Mouse (Mus musculus) adrenal gland, postnatal 25 days (tissue): ENCODE measurements around the gene Gm12248. TPM values are rescaled to one million over a fixed set of nuclear protein-coding genes. Genes with fewer than 3 reads are reported as not detected.

Source experiments
- DNase-seq: peaks from one replicate; pipeline ENCODE4 v3.0.0; 2021; ENCODE audit warnings: mixed read lengths
- long read RNA-seq: library from polyadenylated mRNA; stranded (forward); transcript quantifications from one replicate; pipeline ENCODE4 v2.0.0, GENCODE M21; 2021
- total RNA-seq: library from RNA; stranded (reverse); gene quantifications from 2 replicates; pipeline ENCODE4 v1.2.3, GENCODE M21; 2021

Gene Gm12248
- total RNA-seq: 1.0 and 1.7 TPM in 2 replicates
- long read RNA-seq: 0 reads

DNA sequence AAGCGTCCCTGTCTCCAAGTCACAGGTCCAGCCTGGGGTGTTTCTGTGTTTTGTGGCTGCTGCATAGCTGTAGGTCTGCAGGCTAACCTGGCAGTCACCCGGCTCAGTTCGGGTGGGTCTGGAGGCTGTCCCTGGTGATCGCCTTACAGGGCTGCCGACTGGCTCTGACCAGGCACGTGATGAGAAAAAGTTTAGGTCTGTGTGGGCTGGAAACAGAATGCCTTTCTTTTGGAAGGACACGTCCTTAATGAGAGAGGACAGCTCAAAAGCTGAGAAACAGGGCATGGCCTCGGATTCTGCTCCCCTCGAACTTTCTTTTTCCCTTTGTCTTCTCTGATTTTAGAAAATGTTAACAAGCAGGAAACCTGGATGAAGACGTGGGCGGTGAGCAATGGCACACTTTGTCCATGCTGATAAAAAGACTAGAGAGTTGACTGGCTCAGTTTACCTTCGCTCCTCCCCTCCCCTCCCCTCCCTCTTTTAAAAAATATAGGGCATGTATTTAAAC is at the start of gene Gm12248:
Gene Gm12248 (minus strand): TSS at position 114 of the 508 bp plus-strand sequence.
- DNase-seq: peak; percentile 36

- DNase-seq: no peak
Measured at GRCm38 (mm10) chr11:58139466-58139865, 46.5 kb upstream of the Gm12248 start.

- DNase-seq: no peak
Measured at GRCm38 (mm10) chr11:58138821-58139220, 45.9 kb upstream of the Gm12248 start.

DNA sequence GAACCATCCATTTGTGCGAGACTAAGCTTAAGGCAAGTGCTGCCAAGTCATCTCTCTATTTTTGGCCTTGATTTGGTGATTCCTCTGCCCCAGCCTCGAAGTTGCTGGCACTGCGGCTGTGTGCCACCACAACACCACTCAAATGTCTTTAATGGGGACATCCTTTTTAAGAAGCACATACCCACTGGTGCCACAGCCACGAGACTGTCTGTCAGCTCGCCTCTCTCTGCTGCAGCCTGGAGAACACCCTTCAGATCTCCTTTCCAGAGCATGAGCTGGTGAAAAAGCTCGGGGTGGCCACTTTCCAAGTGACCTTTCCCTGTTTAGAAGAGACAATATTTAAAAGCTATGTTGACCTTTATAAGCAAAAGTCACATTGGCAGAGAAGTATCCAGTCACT is 43.7 kb upstream of the Gm12248 start:
- peak; percentile 41 for DNase-seq

DNA sequence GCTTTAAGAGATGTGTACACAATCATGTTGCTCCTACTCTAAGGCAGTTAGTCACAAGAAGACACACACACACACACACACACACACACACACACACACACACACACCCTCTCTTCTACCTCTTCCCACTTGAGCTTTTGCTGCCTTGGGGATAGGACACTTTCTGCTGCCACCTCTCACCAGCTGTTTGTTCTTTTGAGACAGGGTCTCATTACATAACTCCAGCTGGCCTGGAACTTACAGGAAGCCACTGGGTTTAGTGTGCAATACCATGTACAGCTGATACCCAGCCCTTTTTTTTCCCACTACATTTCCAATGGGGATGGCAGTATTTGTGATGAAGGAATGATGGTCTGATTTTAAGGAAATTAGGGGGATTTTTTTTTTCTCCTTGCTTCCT is 42.4 kb upstream of the Gm12248 start:
- DNase-seq: no peak

GRCm38 (mm10) chr11:58134869-58135268 is 41.9 kb upstream of the Gm12248 start:
- no peak for DNase-seq

GRCm38 (mm10) chr11:58132026-58132425 is 39.1 kb upstream of the Gm12248 start:
- DNase-seq: no peak

DNA sequence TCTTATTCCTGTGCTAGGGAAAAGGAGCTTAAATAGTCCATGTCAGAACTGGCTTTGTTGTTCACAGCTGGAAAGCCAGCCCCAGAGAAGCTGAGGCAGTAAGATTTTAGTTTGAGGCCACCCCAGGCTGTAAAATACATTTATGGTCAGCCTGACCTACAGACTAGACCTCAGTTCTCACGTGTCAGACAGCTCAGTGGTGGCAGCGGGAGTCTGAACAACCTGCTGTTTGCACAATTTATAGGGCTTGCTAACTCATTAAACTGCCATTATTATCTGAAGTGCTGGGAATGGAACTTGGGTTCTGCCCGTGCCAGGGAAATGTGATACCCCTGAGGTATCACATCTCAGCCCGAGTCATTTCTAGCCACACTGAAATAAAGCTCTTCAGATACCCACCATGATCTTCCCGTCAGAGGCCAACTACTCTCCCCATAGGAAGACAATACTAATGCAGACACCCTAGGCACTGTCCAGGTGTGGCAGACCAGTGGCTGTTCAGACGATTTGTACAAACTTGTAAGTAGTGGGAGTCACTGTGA is 36.4 kb upstream of the Gm12248 start:
- no peak for DNase-seq

GRCm38 (mm10) chr11:58127544-58127943 is 34.6 kb upstream of the Gm12248 start:
- DNase-seq: no peak

GRCm38 (mm10) chr11:58126397-58127160 is 33.6 kb upstream of the Gm12248 start:
- peak; percentile 79 for DNase-seq

GRCm38 (mm10) chr11:58125021-58125420 is 32.1 kb upstream of the Gm12248 start:
- peak; percentile 11 for DNase-seq

GRCm38 (mm10) chr11:58123711-58124110 is 30.8 kb upstream of the Gm12248 start:
- no peak for DNase-seq

GRCm38 (mm10) chr11:58121351-58121750 is 28.4 kb upstream of the Gm12248 start:
- no peak for DNase-seq

GRCm38 (mm10) chr11:58120655-58121054 is 27.7 kb upstream of the Gm12248 start:
- no peak for DNase-seq

DNA sequence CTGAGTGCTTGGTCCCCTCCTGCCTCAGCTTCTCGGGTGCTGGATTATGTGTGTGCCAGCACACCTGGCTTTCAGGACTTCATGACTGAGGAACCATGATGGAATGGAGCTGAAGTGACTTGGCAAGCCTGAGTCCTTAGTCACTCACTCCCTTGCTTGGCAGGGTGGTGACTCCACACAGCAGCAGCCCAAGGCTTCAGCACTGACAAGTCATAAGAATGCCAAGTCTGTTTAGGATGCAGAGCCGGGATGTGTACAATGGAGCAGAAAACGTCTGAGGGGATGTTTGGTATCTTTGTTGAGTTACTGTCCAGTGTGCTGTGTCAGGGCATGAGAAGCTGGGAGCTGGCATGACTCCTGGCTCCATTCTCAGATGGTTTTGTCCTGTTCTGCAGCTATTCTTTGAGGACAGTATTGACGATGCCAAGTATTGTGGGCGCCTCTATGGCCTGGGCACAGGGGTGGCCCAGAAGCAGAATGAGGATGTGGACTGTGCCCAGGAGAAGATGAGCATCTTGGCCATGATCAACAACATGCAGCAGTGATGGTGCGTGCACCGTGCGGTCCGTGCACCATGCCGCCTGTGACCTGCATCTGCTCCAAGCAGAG is 24.2 kb upstream of the Gm12248 start:
- no peak for DNase-seq

GRCm38 (mm10) chr11:58116560-58116959 is 23.6 kb upstream of the Gm12248 start:
- no peak for DNase-seq

DNA sequence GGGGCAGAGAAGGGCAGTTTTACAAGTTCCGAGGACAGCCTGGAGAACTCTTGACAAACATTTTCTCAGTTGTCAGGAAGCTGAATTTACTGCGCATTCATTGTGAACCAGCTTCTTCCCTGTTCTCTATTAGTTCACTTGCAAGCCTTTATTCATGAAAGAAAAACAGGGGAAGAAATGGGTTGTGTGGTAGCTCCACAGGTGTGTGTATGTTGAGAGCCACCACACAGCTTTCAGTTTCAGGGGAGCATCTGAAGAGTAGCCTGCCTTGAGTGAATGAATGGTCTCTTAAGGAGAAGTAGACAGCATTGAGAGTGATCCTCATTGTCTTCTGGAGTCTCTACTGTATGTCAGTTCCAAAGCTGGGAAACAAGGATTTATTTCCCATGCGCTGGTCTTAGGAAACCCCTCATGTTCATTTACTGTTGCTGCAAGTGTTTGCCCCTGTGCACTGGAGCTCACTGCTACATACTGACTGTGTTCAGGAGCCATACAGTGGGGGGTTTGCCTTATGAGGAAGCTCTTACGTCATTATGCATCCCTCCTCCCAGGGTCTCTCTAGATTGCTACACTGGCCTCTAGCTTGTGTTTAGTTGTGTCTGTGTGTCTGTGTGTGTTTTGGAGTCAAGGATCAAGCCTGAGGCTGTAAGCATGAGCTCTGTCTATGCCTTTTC is 14.9 kb upstream of the Gm12248 start:
- no peak for DNase-seq

- no peak for DNase-seq
Measured at GRCm38 (mm10) chr11:58107009-58107408, 14.1 kb upstream of the Gm12248 start.

DNA sequence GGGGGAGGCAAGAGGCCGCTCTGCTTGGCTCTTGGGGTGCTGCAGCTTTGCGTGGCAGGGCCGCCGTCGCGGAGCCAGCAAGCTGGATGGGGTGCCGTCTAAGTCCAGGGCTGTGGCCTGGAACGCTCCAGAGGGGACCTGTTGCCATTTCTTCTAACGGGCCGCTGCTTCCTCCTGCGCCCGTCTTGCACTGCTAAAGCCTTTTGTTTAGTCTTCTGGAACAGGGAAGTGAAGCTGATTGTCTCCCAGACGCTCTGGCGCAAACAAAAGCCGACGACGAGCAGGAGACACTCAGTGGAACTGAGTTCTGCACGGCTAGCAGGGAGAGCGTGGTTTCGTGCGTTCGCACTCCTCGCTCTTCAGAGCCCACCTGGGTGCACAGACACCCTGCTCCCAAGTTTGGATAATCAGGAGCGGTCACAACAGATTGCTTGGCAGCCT is 11.4 kb upstream of the Gm12248 start:
- DNase-seq: peak; percentile 34

DNA sequence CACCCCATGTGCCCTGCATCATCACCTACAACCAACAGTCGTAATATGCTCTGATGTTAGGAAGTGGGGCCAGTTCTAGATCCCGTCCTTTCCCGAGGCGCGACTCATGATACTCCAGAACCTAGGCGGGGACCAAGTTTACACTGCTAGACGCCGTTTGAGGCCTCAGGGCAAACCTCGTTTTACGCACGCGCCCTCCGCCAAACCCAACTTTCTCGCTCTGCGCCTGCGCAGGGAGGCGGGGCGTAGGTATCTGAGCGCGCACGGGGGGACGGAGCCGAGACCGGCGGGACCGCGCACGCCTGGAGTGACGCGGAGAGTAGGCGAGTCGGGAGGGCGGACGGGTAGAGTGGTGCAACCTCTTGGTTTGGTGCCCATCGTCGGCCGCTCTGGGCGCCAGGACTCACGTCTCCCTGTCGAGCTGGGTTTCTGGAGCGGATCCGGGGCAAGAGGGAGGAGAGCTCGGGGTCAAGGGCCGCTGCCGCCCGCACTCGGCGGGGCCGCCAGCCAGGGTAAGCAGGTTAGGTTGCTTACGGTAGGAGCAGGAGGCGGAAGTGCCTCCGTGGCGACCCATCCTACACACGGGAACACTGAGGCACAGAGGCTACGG is 10.9 kb upstream of the Gm12248 start, which contains the start of gene Cnot8:
Gene Cnot8 (plus strand): TSS at position 457 of the 610 bp plus-strand sequence.
- DNase-seq: peak; percentile 99

DNA sequence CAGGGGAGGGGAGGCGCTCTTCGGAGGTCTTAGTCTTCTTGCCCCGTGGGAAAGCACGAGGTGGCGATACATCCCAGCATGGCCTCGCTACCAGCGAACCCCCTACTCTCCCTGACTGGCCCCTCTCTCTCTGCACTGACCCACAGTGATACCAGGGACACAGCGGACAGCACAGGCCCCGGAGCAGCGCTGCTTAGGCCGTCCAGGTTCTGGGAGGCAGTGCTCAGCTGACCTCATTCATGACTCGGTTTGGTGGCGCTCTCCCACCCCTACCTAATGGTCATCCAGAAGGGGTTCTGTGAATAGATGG is 10.4 kb upstream of the Gm12248 start:
- DNase-seq: peak; percentile 12

GRCm38 (mm10) chr11:58102581-58103343 is 9.8 kb upstream of the Gm12248 start:
- DNase-seq: no peak
